Mouse (Mus musculus) heart, adult 8-10 months (tissue): ENCODE data around the gene Celsr1. TPM values are rescaled to one million over a fixed set of nuclear protein-coding genes. Genes with fewer than 3 reads are reported as not detected.
"Not testable (repeated sequence)": the region's sequence is repeated elsewhere in the genome, so short reads cannot be mapped to it uniquely, and the experiment has no call there.

ENCODE experiments used
- DNase-seq: peaks from one replicate; pipeline ENCODE4 v3.0.0; 2022; ENCODE audit warnings: low spot score
- total RNA-seq, 4 experiments: library from RNA; stranded (reverse); gene quantifications; 2 replicates each; pipeline ENCODE4 v1.2.4; 2022

Gene Celsr1
- total RNA-seq, 4 experiments from 2014 or later, result 3.2 to 7.3 (median 4.5) TPM

- no peak for DNase-seq
These were observed 31.3 kb upstream of the Celsr1 start for GRCm38 (mm10) chr15:86064850-86065229.

DNA sequence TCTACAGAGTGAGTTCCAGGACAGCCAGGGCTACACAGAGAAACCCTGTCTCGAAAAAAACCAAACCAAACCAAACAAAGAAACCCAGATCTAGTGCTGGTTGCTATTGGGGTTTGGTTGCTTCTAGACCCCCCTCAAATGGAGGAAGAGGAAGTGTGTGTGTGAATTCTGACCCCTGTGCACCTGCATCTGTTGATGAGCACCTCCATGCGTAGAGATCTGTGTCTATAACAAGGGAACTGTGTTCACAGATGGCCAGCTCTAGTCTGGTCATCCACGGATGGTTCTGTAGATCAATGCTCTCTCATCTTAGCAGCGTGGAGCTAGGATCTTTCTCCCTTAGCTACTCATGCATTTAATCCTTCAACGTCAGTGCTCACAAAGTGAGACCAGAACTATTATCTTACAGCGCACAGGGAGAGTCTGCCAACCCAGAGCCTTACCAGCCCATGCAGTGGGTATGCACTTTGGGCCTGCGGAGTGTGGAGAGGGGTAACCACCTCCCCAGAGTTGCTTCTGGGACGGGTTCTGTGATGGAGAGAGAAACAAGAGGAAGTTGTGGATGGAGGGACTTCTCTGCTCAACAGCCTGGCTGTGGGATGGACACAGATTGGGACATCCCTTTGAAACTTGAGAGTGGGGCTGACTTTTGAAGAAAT, 30.7 kb upstream of the Celsr1 start:
- DNase-seq, result no peak

GRCm38 (mm10) chr15:86061848-86062481, 28.4 kb upstream of the Celsr1 start:
- no peak for DNase-seq

DNA sequence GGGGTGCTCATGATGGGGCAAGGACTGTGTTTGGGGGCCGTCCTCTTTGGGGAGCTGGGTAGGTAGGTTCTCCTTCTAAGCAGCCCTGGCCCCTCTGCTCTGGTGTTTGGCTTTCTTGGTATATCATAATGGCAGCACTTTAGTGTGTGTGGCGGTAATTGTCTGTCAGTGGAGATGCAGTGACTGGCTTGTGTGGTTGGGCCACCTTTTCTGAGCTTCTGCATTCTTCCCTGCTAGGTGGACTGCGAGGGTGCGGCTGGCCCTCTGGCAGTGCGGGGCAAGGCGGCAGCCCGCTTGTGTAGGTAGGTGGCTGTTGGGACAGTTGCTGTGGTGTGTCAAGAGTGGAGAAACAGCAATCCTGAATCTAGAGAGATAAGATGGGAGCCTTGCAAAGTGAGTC, 27.6 kb upstream of the Celsr1 start:
- no peak for DNase-seq

DNA sequence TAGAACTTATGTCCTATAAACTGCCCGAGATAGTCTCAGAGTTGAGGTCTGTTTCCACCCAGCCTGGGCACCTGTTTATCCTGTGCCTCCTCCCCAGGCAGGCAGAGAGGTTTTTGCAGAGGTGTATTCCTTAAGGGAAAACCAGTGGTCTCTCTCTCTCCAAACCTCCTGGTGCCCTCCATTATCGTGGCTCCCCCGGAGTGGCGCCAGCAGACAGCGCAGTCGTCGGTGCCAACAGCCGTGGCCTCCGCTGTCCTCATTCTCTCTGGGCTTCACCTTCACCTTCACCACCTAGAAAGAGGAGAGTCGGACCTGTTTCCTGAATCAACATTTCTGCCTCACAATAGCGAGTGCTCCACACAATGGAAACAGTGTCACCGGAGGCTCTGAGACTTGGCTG, 27.0 kb upstream of the Celsr1 start:
- no peak for DNase-seq

DNA sequence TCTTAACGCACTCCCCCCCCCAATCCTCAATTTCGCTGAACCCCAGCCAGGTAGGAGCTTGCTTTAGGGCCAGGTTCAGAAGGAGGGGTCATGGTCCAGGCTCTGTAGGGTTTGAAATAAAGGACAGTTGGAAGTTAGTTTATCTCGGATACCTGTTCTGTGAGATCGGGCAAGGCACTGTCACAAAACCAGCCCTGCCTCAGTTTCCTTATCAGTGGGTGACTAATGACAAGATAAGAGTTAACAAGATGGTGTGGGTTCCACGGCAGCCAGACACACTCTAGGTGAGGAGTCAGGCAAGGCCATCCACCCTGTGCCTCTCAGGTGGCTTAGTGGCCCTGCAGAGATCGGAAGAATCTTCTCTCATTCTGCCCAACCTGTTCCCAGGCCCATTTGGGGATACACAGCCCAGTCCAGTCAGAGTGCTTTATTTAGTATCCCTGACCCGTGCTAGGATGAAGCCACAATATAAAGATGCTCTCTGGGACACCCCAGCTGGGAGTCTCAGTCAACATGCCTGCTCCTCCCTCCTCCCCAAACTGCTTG, 26.3 kb upstream of the Celsr1 start:
- DNase-seq, result no peak

DNA sequence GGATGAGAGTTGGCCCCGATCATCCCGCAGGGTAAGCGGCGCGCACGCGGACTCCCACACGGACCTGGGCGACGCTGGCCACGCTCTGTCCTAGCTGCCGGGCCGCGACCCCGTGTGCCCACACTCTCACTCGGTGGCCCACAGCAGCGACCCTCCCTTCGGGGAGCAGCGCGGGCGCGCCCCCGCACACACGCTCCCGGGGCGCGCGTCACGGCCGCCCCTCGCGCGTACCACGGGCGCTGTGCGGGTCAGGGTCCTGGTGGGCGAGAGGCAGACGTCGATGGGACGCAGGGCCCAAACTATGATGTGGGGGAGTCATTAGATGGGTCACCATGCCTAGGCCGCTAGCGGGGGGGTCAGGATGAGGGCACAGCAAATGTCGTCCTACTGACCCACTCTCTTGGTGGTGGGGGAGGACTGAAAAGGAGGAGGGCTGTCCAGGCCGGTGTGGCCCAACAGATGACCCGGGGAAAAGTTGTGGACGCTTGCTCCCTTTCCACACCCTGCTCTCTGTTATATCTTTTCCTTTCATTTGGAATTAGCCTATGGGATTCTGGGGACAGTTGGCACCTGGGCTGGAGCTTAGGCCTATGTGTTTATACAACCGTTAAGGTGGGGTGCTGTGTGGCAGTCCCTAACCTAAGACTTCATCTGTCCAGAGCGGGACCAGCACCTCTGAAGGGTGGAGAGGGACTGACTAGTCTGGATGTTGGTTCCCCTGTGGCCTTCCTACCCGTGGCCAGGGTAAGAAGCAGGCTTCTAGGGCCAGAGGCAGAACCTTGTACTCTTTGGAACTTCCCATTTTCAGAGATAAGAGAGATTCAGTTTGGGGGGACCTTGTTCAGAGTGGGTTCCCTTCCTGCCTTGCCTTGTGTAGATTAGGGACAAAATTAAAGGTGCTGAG, 25.6 kb upstream of the Celsr1 start:
- DNase-seq, result no peak

DNA sequence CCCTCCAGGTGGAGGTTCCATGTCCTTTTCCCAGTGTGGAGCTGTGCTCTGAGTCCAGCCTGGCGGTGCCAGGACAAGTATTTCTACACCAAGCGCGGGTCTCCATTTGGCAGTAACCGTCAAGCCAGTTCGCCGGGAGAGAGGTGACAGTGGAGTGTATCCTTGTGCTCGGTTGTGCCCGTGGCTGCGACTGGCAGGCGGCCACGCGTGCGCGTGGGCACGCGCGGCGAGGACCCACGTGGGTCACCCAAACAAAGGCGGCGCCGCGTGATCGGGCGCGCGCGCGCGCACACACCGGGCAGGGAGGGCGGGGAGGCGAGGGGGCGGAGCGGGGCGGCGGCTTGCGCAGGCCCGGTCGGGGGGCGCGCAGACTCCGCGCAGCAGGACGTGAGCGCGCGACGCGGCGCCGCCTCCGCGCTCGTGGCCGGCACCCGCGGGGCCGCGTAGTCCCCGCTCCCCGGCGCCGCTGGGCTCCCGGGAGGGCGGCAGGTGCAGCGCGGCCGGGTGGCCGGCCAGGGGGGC, 24.9 kb upstream of the Celsr1 start:
- peak; percentile 62 for DNase-seq

DNA sequence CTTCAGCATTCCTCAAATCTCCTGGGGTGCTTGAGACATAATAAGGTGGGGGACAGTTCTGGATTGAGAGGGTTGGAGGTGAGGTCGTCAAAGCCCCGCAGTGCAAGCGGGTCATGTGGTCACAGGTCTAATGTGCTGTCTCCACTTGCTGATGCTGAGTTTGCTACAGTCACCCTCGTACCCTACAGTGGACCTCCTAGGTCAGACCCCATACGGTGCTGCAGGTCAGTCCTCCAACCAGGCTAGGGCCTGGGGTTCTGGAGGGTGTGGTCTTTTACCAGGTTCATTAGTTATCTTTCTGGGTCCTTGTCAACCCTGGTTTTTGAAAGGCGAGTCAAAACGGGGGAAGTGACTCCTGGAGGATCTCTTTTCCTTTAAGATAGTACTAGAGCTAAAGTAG, 24.3 kb upstream of the Celsr1 start:
- DNase-seq, result no peak

- DNase-seq, result peak; percentile 63
These were observed 23.8 kb upstream of the Celsr1 start, which contains the start of gene Gramd4 for GRCm38 (mm10) chr15:86057413-86057812. Gramd4 (plus strand) TSS chr15:86057695.

- no peak for DNase-seq
These were observed 22.7 kb upstream of the Celsr1 start for GRCm38 (mm10) chr15:86056221-86056760.

DNA sequence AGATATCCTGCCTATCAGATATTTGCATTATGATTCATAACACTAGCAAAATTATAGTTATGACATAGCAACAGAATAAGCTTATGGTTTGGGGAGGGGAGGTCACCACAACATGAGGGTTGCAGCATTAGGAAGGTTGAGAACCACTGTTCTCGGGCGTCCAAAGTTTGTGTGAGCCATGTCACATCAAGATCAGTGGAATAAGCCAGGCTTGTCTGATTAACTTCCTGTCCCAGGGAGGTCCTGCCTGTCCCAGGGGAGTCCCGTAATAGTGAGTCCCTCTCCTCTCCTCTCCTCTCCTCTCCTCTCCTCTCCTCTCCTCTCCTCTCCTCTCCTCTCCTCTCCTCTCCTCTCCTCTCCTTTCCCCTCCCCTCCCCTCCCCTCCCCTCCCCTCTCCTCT, 21.3 kb upstream of the Celsr1 start:
- DNase-seq, result not testable (repeated sequence)

- DNase-seq, result peak; percentile 85
These were observed 20.4 kb upstream of the Celsr1 start for GRCm38 (mm10) chr15:86053890-86054536.

GRCm38 (mm10) chr15:86051878-86052478, 18.4 kb upstream of the Celsr1 start:
- DNase-seq, result no peak

- no peak for DNase-seq
These were observed 17.6 kb upstream of the Celsr1 start for GRCm38 (mm10) chr15:86051152-86051551.

GRCm38 (mm10) chr15:86050170-86050743, 16.7 kb upstream of the Celsr1 start:
- no peak for DNase-seq

- DNase-seq, result no peak
These were observed 15.9 kb upstream of the Celsr1 start for GRCm38 (mm10) chr15:86049510-86049909.

DNA sequence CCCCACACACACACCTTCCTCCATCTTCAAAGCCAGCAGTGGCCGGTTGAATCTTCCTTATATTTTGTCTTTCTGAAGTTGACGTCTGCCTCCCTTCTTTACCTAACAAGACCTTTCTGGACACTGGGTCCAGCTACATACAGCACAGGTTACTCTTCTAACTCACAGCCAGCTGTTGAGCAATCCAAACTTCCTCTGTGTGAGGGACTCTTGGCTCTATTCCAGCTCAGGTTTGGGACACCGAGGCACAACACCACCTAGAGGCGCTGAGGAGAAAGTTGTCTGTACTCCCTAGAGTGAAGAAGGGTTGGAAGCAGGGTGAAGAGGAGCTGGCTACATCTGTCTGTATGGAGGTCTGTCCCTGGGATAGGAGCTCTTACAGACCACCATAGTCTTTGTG, 8.8 kb upstream of the Celsr1 start:
- no peak for DNase-seq

DNA sequence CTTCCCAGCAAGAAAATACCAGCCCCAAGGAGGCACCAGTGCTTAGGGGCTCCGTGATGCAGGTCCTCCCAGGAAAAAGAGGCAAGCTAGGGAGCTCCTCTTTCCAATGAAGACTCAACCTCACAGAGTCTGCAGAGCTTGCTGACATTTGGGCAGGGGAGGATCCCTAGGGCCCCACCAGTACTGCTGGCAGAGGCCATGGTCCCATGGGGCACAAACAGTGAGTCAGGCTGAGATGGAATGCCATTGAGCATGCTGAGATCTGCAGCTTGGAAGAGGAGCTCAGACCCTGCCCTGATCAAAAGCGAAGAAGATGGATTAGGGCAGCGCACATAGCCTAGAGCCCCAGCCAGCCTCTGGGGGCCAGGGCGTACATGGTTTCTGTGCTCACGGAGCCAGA, 7.8 kb upstream of the Celsr1 start:
- no peak for DNase-seq

GRCm38 (mm10) chr15:86038802-86039201, 5.2 kb upstream of the Celsr1 start:
- DNase-seq, result peak; percentile 53
